Mouse (Mus musculus) lung, embryonic 16.5 days (tissue): ENCODE measurements around the gene Gm11639. TPM values are rescaled to one million over a fixed set of nuclear protein-coding genes. Genes with fewer than 3 reads are reported as not detected.

Experiments
- ATAC-seq: fragments of 200-750 bp; cut with Nextera tagmentation; 2 replicates; pipeline ENCODE4 v1.8.0; 2017; ENCODE audit warnings: low read depth, mild to moderate bottlenecking, moderate library complexity
- H3K27ac ChIP-seq: fragments of 300-500 bp; sonication (generic); 2 replicates; pipeline ENCODE4 v1.5.1; 2014; ENCODE audit warnings: mild to moderate bottlenecking, control low read depth, low read length
- H3K27me3 ChIP-seq: fragments of 300-500 bp; sonication (generic); 2 replicates; pipeline ENCODE4 v1.6.1; 2014; ENCODE audit warnings: low read depth, low read length, mixed read lengths; ENCODE audit not compliant: control insufficient read depth, insufficient read depth
- H3K36me3 ChIP-seq: fragments of 300-500 bp; sonication (generic); 2 replicates; pipeline ENCODE4 v1.6.1; 2014; ENCODE audit warnings: low read length; ENCODE audit not compliant: control insufficient read depth, insufficient read depth
- H3K4me1 ChIP-seq: fragments of 300-500 bp; sonication (generic); replicated peaks from 2 replicates; pipeline ENCODE4 v1.6.1; 2014; ENCODE audit warnings: low read length, mixed read lengths; ENCODE audit not compliant: control insufficient read depth, insufficient read depth
- H3K4me2 ChIP-seq: fragments of 300-500 bp; sonication (generic); 2 replicates; pipeline ENCODE4 v1.6.1; 2014; ENCODE audit warnings: low read depth, low read length, control low read depth
- H3K4me3 ChIP-seq: fragments of 300-500 bp; sonication (generic); 2 replicates; pipeline ENCODE4 v1.5.1; 2014; ENCODE audit warnings: mild to moderate bottlenecking, low read length, control low read depth
- H3K9ac ChIP-seq: fragments of 300-500 bp; sonication (generic); 2 replicates; pipeline ENCODE4 v1.6.1; 2014; ENCODE audit warnings: low read length, control low read depth
- H3K9me3 ChIP-seq: fragments of 300-500 bp; sonication (generic); 2 replicates; pipeline ENCODE4 v1.6.1; 2016; ENCODE audit warnings: low read length; ENCODE audit not compliant: control insufficient read depth
- WGBS: fragments of 180-500 bp; shearing (Covaris S2); extraction: QIAGEN DNeasy Blood & Tissue Kit; methylation state at CpG from one replicate; pipeline ENCODE4 v1.1.7; 2014; 5-methylcytosine and 5-hydroxymethylcytosine counted together
- polyA plus RNA-seq: library from polyadenylated mRNA; unstranded; fragments of >200 nt; fragmentation: Nextera tagmentation; extraction: Ambion mirVana; gene quantifications from 2 replicates; pipeline ENCODE4 v1.2.1, GENCODE M21; 2015

Gm11639 gene
- polyA plus RNA-seq, 1 experiment from 2014 or later, result 0.01 TPM

GRCm38 (mm10) chr11:104667399-104667798, 18.1 kb upstream of the Gm11639 start:
- 42% methylated on average over 5 of the region's 5 CpGs for WGBS

DNA sequence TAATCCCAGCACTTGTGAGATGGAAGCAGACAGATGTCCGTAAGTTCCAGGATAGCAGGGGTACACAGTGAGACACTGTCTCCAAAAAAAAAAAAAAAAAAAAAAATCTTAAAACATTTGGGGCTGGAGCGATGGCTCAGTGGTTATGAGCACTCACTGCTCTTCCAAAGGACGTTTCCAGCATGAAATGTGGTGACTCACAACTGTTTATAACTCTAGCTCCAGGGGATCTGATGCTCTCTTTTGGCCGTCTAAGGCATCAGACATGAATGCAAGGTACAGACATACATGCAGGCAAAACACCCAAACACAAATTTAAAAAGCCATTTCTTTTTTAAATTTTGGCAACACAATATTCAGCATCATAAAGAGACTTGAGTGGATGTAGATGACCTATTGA, 12.1 kb upstream of the Gm11639 start:
- WGBS, result 63% methylated on average over 4 of the region's 4 CpGs
- no peak for ATAC-seq
- no peak overlapping the region for H3K27ac ChIP-seq
- H3K36me3 ChIP-seq, result no peaks in the 10 kb centered on the region
- H3K9me3 ChIP-seq, result no peaks in the 10 kb centered on the region
- H3K4me2 ChIP-seq, result no peak overlapping the region
- H3K4me1 ChIP-seq, result no peaks in the 10 kb centered on the region
- H3K9ac ChIP-seq, result no peak overlapping the region
- H3K27me3 ChIP-seq, result no peaks in the 10 kb centered on the region
- no peak overlapping the region for H3K4me3 ChIP-seq

More at GRCm38 (mm10) chr11:104667399-104667798, 18.1 kb upstream of the Gm11639 start:
- Histone ChIP-seq H3K27ac (no peak overlapping the region), H3K9me3 (no peaks in the 10 kb centered on the region), H3K36me3 (no peaks in the 10 kb centered on the region), H3K4me2 (no peak overlapping the region), H3K4me3 (no peak overlapping the region), H3K4me1 (peaks cover 13% of the 10 kb centered on the region; the same call in 1 of the 2 replicates), H3K9ac (no peak overlapping the region), H3K27me3 (no peaks in the 10 kb centered on the region)
- ATAC-seq, result no peak

GRCm38 (mm10) chr11:104674768-104675167, 10.7 kb upstream of the Gm11639 start:
- Histone ChIP-seq H3K27me3 (no peaks in the 10 kb centered on the region), H3K9ac (no peak overlapping the region), H3K4me1 (no peaks in the 10 kb centered on the region), H3K9me3 (no peaks in the 10 kb centered on the region), H3K4me2 (no peak overlapping the region), H3K4me3 (no peak overlapping the region), H3K27ac (no peak overlapping the region), H3K36me3 (no peaks in the 10 kb centered on the region)
- ATAC-seq, result no peak
- WGBS, result 87% methylated on average over 11 of the region's 11 CpGs

DNA sequence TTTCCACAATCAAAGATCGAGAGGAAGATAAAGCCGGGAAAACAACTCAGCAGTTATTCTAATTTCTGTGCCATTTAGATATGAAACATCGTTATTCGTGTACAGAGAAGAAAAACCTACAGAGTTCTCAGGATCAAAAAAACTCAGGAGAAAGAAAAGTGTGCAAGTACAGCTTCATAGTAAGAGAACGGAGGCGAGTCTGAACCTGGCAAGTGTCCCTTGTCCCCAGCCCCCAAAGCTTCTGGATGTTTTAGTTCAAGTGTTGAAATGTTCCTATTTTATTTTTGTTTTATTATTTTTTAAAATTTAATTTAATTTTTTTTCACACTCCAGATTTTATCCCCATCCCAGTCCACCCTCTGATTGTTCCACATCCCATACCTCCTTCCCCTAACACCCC, 7.7 kb downstream of the Gm11639 start:
- H3K36me3 ChIP-seq, result no peaks in the 10 kb centered on the region
- no peak overlapping the region for H3K4me3 ChIP-seq
- H3K4me1 ChIP-seq, result no peaks in the 10 kb centered on the region
- H3K9ac ChIP-seq, result no peak overlapping the region
- H3K4me2 ChIP-seq, result no peak overlapping the region
- no peaks in the 10 kb centered on the region for H3K27me3 ChIP-seq
- H3K27ac ChIP-seq, result no peak overlapping the region
- no peak for ATAC-seq
- 82% methylated on average over 6 of the region's 6 CpGs for whole genome bisulfite sequencing
- no peaks in the 10 kb centered on the region for H3K9me3 ChIP-seq

DNA sequence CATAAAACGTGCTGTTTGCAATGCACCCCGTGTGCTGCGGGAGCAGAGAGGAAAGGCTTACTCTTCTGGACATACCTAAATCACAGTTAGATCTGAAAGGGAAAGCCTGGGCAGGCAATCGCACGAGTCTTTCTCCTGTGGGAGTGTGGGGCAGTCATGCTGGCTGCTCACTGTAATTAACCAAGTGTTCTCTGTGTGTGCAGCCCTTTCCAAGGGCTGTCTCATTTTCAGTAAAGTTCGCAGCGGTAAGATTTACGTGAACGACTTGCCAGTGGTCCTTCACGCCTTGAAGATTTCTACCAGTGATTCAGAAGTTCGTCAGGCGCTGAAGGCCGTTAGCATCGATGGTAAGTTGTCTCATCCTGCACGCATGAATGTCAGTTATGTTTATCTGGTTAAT, 18.6 kb downstream of the Gm11639 start:
- Histone ChIP-seq H3K9ac (no peak overlapping the region), H3K4me3 (no peak overlapping the region), H3K9me3 (no peaks in the 10 kb centered on the region), H3K36me3 (no peaks in the 10 kb centered on the region), H3K27ac (no peak overlapping the region), H3K4me1 (no peaks in the 10 kb centered on the region), H3K27me3 (no peaks in the 10 kb centered on the region), H3K4me2 (no peak overlapping the region)
- 61% methylated on average over 15 of the region's 15 CpGs for WGBS
- no peak for ATAC-seq

- Histone ChIP-seq H3K4me2 (no peak overlapping the region), H3K9ac (no peak overlapping the region), H3K4me1 (no peaks in the 10 kb centered on the region), H3K4me3 (no peak overlapping the region), H3K27me3 (no peaks in the 10 kb centered on the region), H3K9me3 (no peaks in the 10 kb centered on the region), H3K36me3 (no peaks in the 10 kb centered on the region), H3K27ac (no peak overlapping the region)
- no peak for ATAC-seq
- 56% methylated on average over 2 of the region's 2 CpGs for WGBS
These were observed 21.6 kb downstream of the Gm11639 start for GRCm38 (mm10) chr11:104707084-104707483.

DNA sequence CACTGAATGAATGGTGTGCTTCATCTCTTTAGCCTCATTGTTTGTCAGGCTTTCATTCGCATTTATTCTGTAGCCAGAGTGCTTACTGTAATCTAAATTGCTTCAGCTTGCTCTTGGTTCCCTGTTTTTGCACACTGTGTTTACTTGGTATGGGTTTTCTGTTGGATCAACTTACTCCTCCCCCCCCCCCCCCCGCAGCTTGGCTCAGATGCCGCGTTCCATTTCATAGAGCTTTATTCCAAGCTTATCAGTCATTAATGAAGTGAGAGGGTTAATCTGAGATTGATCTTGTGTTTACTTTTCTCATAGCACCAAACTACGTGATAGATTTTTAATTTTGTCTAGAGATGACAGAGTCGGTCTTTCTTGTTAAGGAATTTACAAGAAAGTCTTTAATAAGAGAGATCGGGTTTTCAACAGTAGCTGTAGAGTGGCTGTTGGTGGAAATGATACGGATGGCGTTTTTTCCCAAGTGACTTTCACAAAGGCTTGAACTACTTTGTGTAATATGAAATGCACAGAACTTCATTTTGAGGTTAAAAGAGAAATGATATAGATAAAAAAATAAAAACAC, 59.6 kb downstream of the Gm11639 start:
- H3K27ac ChIP-seq, result no peak overlapping the region
- H3K4me1 ChIP-seq, result no peaks in the 10 kb centered on the region
- no peak overlapping the region for H3K4me3 ChIP-seq
- WGBS, result 40% methylated on average over 9 of the region's 9 CpGs
- H3K4me2 ChIP-seq, result no peak overlapping the region
- H3K36me3 ChIP-seq, result no peaks in the 10 kb centered on the region
- no peaks in the 10 kb centered on the region for H3K9me3 ChIP-seq
- H3K9ac ChIP-seq, result no peak overlapping the region
- no peaks in the 10 kb centered on the region for H3K27me3 ChIP-seq
- ATAC-seq, result peak; percentile 95

- Histone ChIP-seq H3K36me3 (no peaks in the 10 kb centered on the region), H3K4me3 (no peak overlapping the region), H3K4me1 (no peaks in the 10 kb centered on the region), H3K27ac (no peak overlapping the region), H3K4me2 (no peak overlapping the region), H3K9me3 (no peaks in the 10 kb centered on the region), H3K9ac (no peak overlapping the region), H3K27me3 (no peaks in the 10 kb centered on the region)
- 27% methylated on average over 6 of the region's 6 CpGs for WGBS
- ATAC-seq, result no peak
These were observed 80.3 kb downstream of the Gm11639 start for GRCm38 (mm10) chr11:104765762-104766161.

DNA sequence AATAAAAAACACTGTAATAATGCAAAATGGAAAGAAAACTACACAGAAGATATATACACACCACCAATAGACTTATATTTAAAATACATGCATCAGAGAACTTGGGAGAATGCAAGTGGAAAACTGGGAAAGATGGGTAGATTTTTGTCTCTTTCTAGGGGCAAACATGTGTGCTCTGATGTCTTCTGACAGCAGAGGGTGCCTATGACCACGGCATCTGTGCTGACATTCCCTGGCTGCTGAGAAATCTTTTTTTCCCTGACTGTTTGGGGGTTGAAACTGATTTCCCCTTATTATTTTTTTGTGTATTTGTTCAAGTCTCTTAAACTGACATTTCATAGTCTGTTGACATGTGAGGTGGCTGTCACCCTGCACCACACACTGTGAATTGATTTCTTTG, 81.6 kb downstream of the Gm11639 start:
- no peak overlapping the region for H3K27ac ChIP-seq
- H3K4me1 ChIP-seq, result no peaks in the 10 kb centered on the region
- 29% methylated on average over 1 of the region's 1 CpGs for WGBS
- H3K36me3 ChIP-seq, result no peaks in the 10 kb centered on the region
- no peak overlapping the region for H3K4me2 ChIP-seq
- ATAC-seq, result no peak
- H3K27me3 ChIP-seq, result no peaks in the 10 kb centered on the region
- no peaks in the 10 kb centered on the region for H3K9me3 ChIP-seq
- H3K9ac ChIP-seq, result no peak overlapping the region
- H3K4me3 ChIP-seq, result no peak overlapping the region

- H3K9ac ChIP-seq, result no peak overlapping the region
- no peak overlapping the region for H3K27ac ChIP-seq
- no peaks in the 10 kb centered on the region for H3K27me3 ChIP-seq
- H3K9me3 ChIP-seq, result no peaks in the 10 kb centered on the region
- no peak for ATAC-seq
- no peaks in the 10 kb centered on the region for H3K4me1 ChIP-seq
- no peak overlapping the region for H3K4me3 ChIP-seq
- H3K36me3 ChIP-seq, result no peaks in the 10 kb centered on the region
- 9% methylated on average over 5 of the region's 5 CpGs for WGBS
- no peak overlapping the region for H3K4me2 ChIP-seq
These were observed 82.6 kb downstream of the Gm11639 start for GRCm38 (mm10) chr11:104768072-104768471.
